Mouse (Mus musculus) G1E-ER4 (cell line): Measurements from ENCODE around the gene Arx. TPM values are rescaled to one million over a fixed set of nuclear protein-coding genes. Genes with fewer than 3 reads are reported as not detected.

Experiments used
- GATA1 ChIP-seq: IDR thresholded peaks from one replicate; pipeline ENCODE4 v1.8.0; 2012; ENCODE audit warnings: low read length, inconsistent platforms
- polyA plus RNA-seq: library from polyadenylated mRNA; stranded (reverse); fragments of >175 nt; gene quantifications from 2 replicates; pipeline ENCODE4 v1.2.3, GENCODE M21; 2012

Gene Arx
- polyA plus RNA-seq = 0.23 and 0.27 TPM in 2 replicates

GRCm38 (mm10) chrX:93286291-93286893, at the start of gene Arx:
Gene Arx, plus strand, starts transcription at chrX:93286445.
- TF ChIP-seq GATA1 = no peak

- no peak for TF ChIP-seq GATA1
These were observed 34.9 kb upstream of the Arx start for GRCm38 (mm10) chrX:93251329-93251728.

- TF ChIP-seq GATA1 = no peak
These were observed 10.6 kb upstream of the Arx start for GRCm38 (mm10) chrX:93275689-93276088.

GRCm38 (mm10) chrX:93279940-93280339, 6.3 kb upstream of the Arx start:
- TF ChIP-seq GATA1 = no peak

- TF ChIP-seq GATA1 = no peak
These were observed 5.1 kb upstream of the Arx start for GRCm38 (mm10) chrX:93281028-93281723.

- no peak for TF ChIP-seq GATA1
These were observed 4.5 kb upstream of the Arx start for GRCm38 (mm10) chrX:93281756-93282155.

GRCm38 (mm10) chrX:93285091-93285490, 1.2 kb upstream of the Arx start:
- TF ChIP-seq GATA1 = no peak

GRCm38 (mm10) chrX:93288339-93288738, 2.1 kb downstream of the Arx start:
- TF ChIP-seq GATA1 = no peak

- TF ChIP-seq GATA1 = no peak
These were observed 2.8 kb downstream of the Arx start for GRCm38 (mm10) chrX:93289076-93289475.

GRCm38 (mm10) chrX:93289851-93290380, 3.7 kb downstream of the Arx start:
- no peak for TF ChIP-seq GATA1

- TF ChIP-seq GATA1 = no peak
These were observed 5.8 kb downstream of the Arx start for GRCm38 (mm10) chrX:93292031-93292430.

- no peak for TF ChIP-seq GATA1
These were observed 8.7 kb downstream of the Arx start for GRCm38 (mm10) chrX:93294736-93295490.

GRCm38 (mm10) chrX:93295819-93296218, 9.6 kb downstream of the Arx start:
- TF ChIP-seq GATA1 = no peak

- no peak for TF ChIP-seq GATA1
These were observed 10.8 kb downstream of the Arx start for GRCm38 (mm10) chrX:93297001-93297441.

GRCm38 (mm10) chrX:93299046-93299626, 12.9 kb downstream of the Arx start:
- no peak for TF ChIP-seq GATA1

GRCm38 (mm10) chrX:93299771-93300170, 13.5 kb downstream of the Arx start:
- no peak for TF ChIP-seq GATA1
